8 mouse cellular contexts compared by ENCODE assay signal in the genomic region with DNA sequence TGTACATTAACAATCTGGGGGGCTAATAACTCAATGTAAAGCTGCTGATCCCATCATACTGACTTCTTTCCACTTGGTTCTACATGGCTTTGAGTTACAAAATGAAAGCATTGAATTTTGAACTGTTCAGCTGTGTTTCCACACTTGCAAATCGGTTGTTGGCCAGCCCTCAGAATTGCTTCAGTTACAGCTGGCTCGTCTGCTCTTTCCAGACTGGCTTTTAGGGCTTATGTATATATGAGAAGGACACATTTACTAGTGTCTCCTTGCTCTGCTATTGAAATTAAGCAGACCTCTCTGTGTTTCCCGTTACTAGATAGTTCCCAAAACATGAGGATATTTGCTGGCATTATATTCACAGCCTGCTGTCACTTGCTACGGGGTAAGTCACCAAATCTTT. TPM values are rescaled to one million over a fixed set of nuclear protein-coding genes. Genes with fewer than 3 reads are reported as not detected.
DNase-seq lines count a peak whose midpoint lies in the region; ATAC-seq and TF ChIP-seq lines count a peak whose summit lies in the region.
"Had no signal": no experiment of that assay in that cellular context is flagged by ENCODE, and none has a peak within 500 bp of the region (broad histone marks: within the 10 kb centered on the region; RNA-seq: fewer than 3 reads in every experiment).

No protein-coding gene starts in this region.

- no peak for TF ChIP-seq CTCF in cortical plate, adult 2 months (IDR thresholded peaks at IDR 0.05; ENCODE audit: extremely low read depth, insufficient read depth, low read length)
- TF ChIP-seq CTCF in lung, postnatal 0 days (IDR thresholded peaks at IDR 0.05): no peak

- H3K9me3 ChIP-seq in lung, postnatal 0 days (ENCODE audit: low read length): no peaks in the 10 kb centered on the region

- H3K27ac ChIP-seq in cortical plate, adult 2 months (ENCODE audit: insufficient read depth, low read length): no peak overlapping the region
- no peak overlapping the region for H3K27ac ChIP-seq in lung, postnatal 0 days (ENCODE audit: low read length)

- no peaks in the 10 kb centered on the region for H3K36me3 ChIP-seq in lung, postnatal 0 days (ENCODE audit: insufficient read depth, low read length)

- TF ChIP-seq POLR2A in cortical plate, adult 2 months (IDR thresholded peaks at IDR 0.05; ENCODE audit: extremely low read depth, insufficient read depth, low read length): no peak

- peak overlapping the region; percentile 31; the same call in 1 of the 2 replicates for H3K4me3 ChIP-seq in cortical plate, adult 2 months (ENCODE audit: insufficient read depth, low read length)
- peak overlapping the region; percentile 27 for H3K4me3 ChIP-seq in lung, postnatal 0 days (ENCODE audit: low read depth, low read length)

- no peak overlapping the region for H3K9ac ChIP-seq in lung, postnatal 0 days (replicated peaks; ENCODE audit: low read depth)

- no peaks in the 10 kb centered on the region for H3K27me3 ChIP-seq in lung, postnatal 0 days (replicated peaks; ENCODE audit: insufficient read depth, low read length)

- peak overlapping the region; percentile 47 for H3K4me2 ChIP-seq in lung, postnatal 0 days (replicated peaks; ENCODE audit: low read depth, low read length)

- 50% methylated on average over 4 of the region's 4 CpGs for WGBS in lung, postnatal 0 days

- no peak for ATAC-seq in lung, postnatal 0 days
- no peak for ATAC-seq in monocyte, adult 5-6 weeks (replicated peaks; ENCODE audit: insufficient number of reproducible peaks, low FRiP score, low TSS enrichment, poor library complexity, severe bottlenecking)

- H3K4me1 ChIP-seq in cortical plate, adult 2 months (ENCODE audit: control insufficient read depth, insufficient read depth, low read length): no peaks in the 10 kb centered on the region; the same call in 1 of the 2 replicates
- peaks cover 8% of the 10 kb centered on the region; the same call in 1 of the 2 replicates for H3K4me1 ChIP-seq in lung, postnatal 0 days (ENCODE audit: insufficient read depth, low read depth, low read length)

- peak; percentile 22 to 61 for DNase-seq in layer of hippocampus, adult 18-20 months (ENCODE audit: low spot score in 2 of 2)
- DNase-seq in layer of hippocampus, adult 9-10 months (ENCODE audit: low spot score): no peak
- DNase-seq in NIH3T3 (ENCODE audit: low read depth): peak; percentile 56
- peak; percentile 56 for DNase-seq in lung, postnatal 0 days (ENCODE audit: low spot score)
- no peak for DNase-seq in neural tube, embryonic 10.5 days (ENCODE audit: extremely low spot score, low spot score)

- TF ChIP-seq EP300 in lung, postnatal 0 days (IDR thresholded peaks at IDR 0.05): no peak

RNA-seq across cellular contexts. Expression of gene Cd274, which starts 4.9 kb away (rescaled TPM):
- 1 to 10 TPM; 1.2 TPM for total RNA-seq in layer of hippocampus, adult 18-20 months (2021)
- 1.5 and 1.9 TPM in 2 replicates for polyA plus RNA-seq in cortical plate, adult 2 months (2012; rRNA removed)
- polyA plus RNA-seq in lung, postnatal 0 days (2015; fragmentation: Nextera tagmentation; extraction: Ambion mirVana): 0.57 and 0.79 TPM in 2 replicates
- 80.1 to 92.8 TPM (median 86.9 TPM) in 3 replicates for total RNA-seq in monocyte, adult 5-6 weeks (2017)

RNA-seq across cellular contexts. Expression of gene Plgrkt, which starts 4.9 kb away (rescaled TPM):
- total RNA-seq in layer of hippocampus, adult 18-20 months (2021): 10 to 100 TPM; 25.6 to 27.0 TPM
- 37.8 and 38.2 TPM in 2 replicates for polyA plus RNA-seq in cortical plate, adult 2 months (2012; rRNA removed)
- polyA plus RNA-seq in lung, postnatal 0 days (2015; fragmentation: Nextera tagmentation; extraction: Ambion mirVana): 50.6 and 56.3 TPM in 2 replicates
- total RNA-seq in monocyte, adult 5-6 weeks (2017): 110 to 162 TPM (median 162 TPM) in 3 replicates

RNA-seq across cellular contexts. Expression of gene Rln1, which starts 37.7 kb away (rescaled TPM):
- total RNA-seq in layer of hippocampus, adult 18-20 months (2021): 1 to 10 TPM; 1.3 to 1.7 TPM
- polyA plus RNA-seq in cortical plate, adult 2 months (2012; rRNA removed): 0.51 and 1.0 TPM in 2 replicates
- polyA plus RNA-seq in lung, postnatal 0 days (2015; fragmentation: Nextera tagmentation; extraction: Ambion mirVana): 0.11 TPM in 1 of 2 replicates, not detected in the other
- 0.29 TPM in 1 of 3 replicates, not detected in the others for total RNA-seq in monocyte, adult 5-6 weeks (2017)
- total RNA-seq: adrenal gland, postnatal 4 days had no signal

RNA-seq across cellular contexts. Expression of gene Pdcd1lg2, which starts 38.6 kb away (rescaled TPM):
- total RNA-seq in layer of hippocampus, adult 18-20 months (2021): not detected
- polyA plus RNA-seq in cortical plate, adult 2 months (2012; rRNA removed): 0.08 TPM in 1 of 2 replicates, not detected in the other
- 0.15 and 0.26 TPM in 2 replicates for polyA plus RNA-seq in lung, postnatal 0 days (2015; fragmentation: Nextera tagmentation; extraction: Ambion mirVana)
- total RNA-seq in monocyte, adult 5-6 weeks (2017): 3.8 to 7.9 TPM (median 6.5 TPM) in 3 replicates
- total RNA-seq: adrenal gland, postnatal 4 days had no signal

RNA-seq across cellular contexts. Expression of gene Insl6, which starts 47.0 kb away (rescaled TPM):
- total RNA-seq in layer of hippocampus, adult 18-20 months (2021): under 1 TPM; 0.51 to 0.79 TPM
- polyA plus RNA-seq in cortical plate, adult 2 months (2012; rRNA removed): 0.53 and 0.54 TPM in 2 replicates
- 0.57 and 1.5 TPM in 2 replicates for polyA plus RNA-seq in lung, postnatal 0 days (2015; fragmentation: Nextera tagmentation; extraction: Ambion mirVana)
- 10.8 to 13.7 TPM (median 11.6 TPM) in 3 replicates for total RNA-seq in monocyte, adult 5-6 weeks (2017)

Comparison
In these comparisons a context has a peak if more than half of its experiments do, and no peak if none do; other contexts are left out.
1. DNase-seq: peak in layer of hippocampus, adult 18-20 months (2 of 2), NIH3T3 (single experiment) and lung, postnatal 0 days (single experiment); none in layer of hippocampus, adult 9-10 months (single experiment) and neural tube, embryonic 10.5 days (single experiment).
2. RNA of gene Cd274, which starts 4.9 kb away (total RNA-seq): 80.1 to 92.8 TPM in monocyte, adult 5-6 weeks; 1.2 TPM in layer of hippocampus, adult 18-20 months; every median in the first group is over 10 times any median in the second.